Mouse (Mus musculus) adrenal gland, postnatal 14 days (tissue): Measurements from ENCODE around the gene Gm20388. TPM values are rescaled to one million over a fixed set of nuclear protein-coding genes. Genes with fewer than 3 reads are reported as not detected.

Experiments
- DNase-seq: peaks from one replicate; pipeline ENCODE4 v3.0.0; 2021; ENCODE audit warnings: mixed read lengths
- total RNA-seq: library from RNA; stranded (reverse); gene quantifications from 2 replicates; pipeline ENCODE4 v1.2.3, GENCODE M21; 2021

Gm20388 gene
- total RNA-seq, 1 experiment from 2014 or later = 17.6 TPM

GRCm38 (mm10) chr8:121468083-121469071 lies 1557.7 kb downstream of the Gm20388 start:
- DNase-seq = peak; percentile 51

- no peak for DNase-seq
Observed at GRCm38 (mm10) chr8:121474161-121474897, 1563.7 kb downstream of the Gm20388 start.

- no peak for DNase-seq
Observed at GRCm38 (mm10) chr8:121474898-121475284, 1564.2 kb downstream of the Gm20388 start.

- no peak for DNase-seq
Observed at GRCm38 (mm10) chr8:121477851-121478547, 1567.4 kb downstream of the Gm20388 start.

- DNase-seq = no peak
Observed at GRCm38 (mm10) chr8:121479144-121479543, 1568.5 kb downstream of the Gm20388 start.

GRCm38 (mm10) chr8:121480411-121481031 lies 1569.9 kb downstream of the Gm20388 start:
- DNase-seq = no peak

- DNase-seq = no peak
Observed at GRCm38 (mm10) chr8:121484072-121484782, 1573.6 kb downstream of the Gm20388 start.

GRCm38 (mm10) chr8:121491633-121492032 lies 1581.0 kb downstream of the Gm20388 start:
- DNase-seq = no peak

- no peak for DNase-seq
Observed at GRCm38 (mm10) chr8:121497621-121498020, 1587.0 kb downstream of the Gm20388 start.

- no peak for DNase-seq
Observed at GRCm38 (mm10) chr8:121511751-121512150, 1601.1 kb downstream of the Gm20388 start.

GRCm38 (mm10) chr8:121513429-121513828 lies 1602.8 kb downstream of the Gm20388 start:
- peak; percentile 91 for DNase-seq

- no peak for DNase-seq
Observed at GRCm38 (mm10) chr8:121525111-121525818, 1614.6 kb downstream of the Gm20388 start.

GRCm38 (mm10) chr8:121526811-121527550 lies 1616.3 kb downstream of the Gm20388 start:
- DNase-seq = no peak

- DNase-seq = no peak
Observed at GRCm38 (mm10) chr8:121527751-121528150, 1617.1 kb downstream of the Gm20388 start.

- no peak for DNase-seq
Observed at GRCm38 (mm10) chr8:121528790-121529189, 1618.1 kb downstream of the Gm20388 start.

GRCm38 (mm10) chr8:121530639-121531038 lies 1620.0 kb downstream of the Gm20388 start:
- no peak for DNase-seq

GRCm38 (mm10) chr8:121532381-121532780 lies 1621.7 kb downstream of the Gm20388 start:
- DNase-seq = peak; percentile 61

- DNase-seq = no peak
Observed at GRCm38 (mm10) chr8:121541862-121542261, 1631.2 kb downstream of the Gm20388 start.

GRCm38 (mm10) chr8:121542901-121543300 lies 1632.3 kb downstream of the Gm20388 start:
- DNase-seq = no peak

- DNase-seq = no peak
Observed at GRCm38 (mm10) chr8:121544276-121544785, 1633.7 kb downstream of the Gm20388 start, which contains the start of gene 1700018B08Rik. Gene 1700018B08Rik (minus strand): TSS chr8:121544320.
